Mouse (Mus musculus) WW6 (cell line): ENCODE measurements around the gene Phf21b.

Source experiments
- DNase-seq: peaks from one replicate; pipeline ENCODE4 v3.0.0-alpha.2; 2013; ENCODE audit warnings: low read depth, low spot score

The Phf21b gene

GRCm38 (mm10) chr15:84846216-84846615 is 9.6 kb downstream of the Phf21b start:
- no peak for DNase-seq

GRCm38 (mm10) chr15:84844831-84845230 is 11.0 kb downstream of the Phf21b start:
- no peak for DNase-seq

GRCm38 (mm10) chr15:84843034-84843433 is 12.8 kb downstream of the Phf21b start:
- no peak for DNase-seq

GRCm38 (mm10) chr15:84841925-84842821 is 13.7 kb downstream of the Phf21b start:
- no peak for DNase-seq

- no peak for DNase-seq
Observed at GRCm38 (mm10) chr15:84840560-84840959, 15.3 kb downstream of the Phf21b start.

GRCm38 (mm10) chr15:84839521-84839920 is 16.3 kb downstream of the Phf21b start:
- no peak for DNase-seq

GRCm38 (mm10) chr15:84837896-84838295 is 18.0 kb downstream of the Phf21b start:
- no peak for DNase-seq

- DNase-seq: peak; percentile 75
Observed at GRCm38 (mm10) chr15:84829416-84829815, 26.4 kb downstream of the Phf21b start.

- DNase-seq: no peak
Observed at GRCm38 (mm10) chr15:84828603-84829002, 27.2 kb downstream of the Phf21b start.

- no peak for DNase-seq
Observed at GRCm38 (mm10) chr15:84823086-84823485, 32.8 kb downstream of the Phf21b start.

- DNase-seq: no peak
Observed at GRCm38 (mm10) chr15:84820811-84821210, 35.0 kb downstream of the Phf21b start.

- no peak for DNase-seq
Observed at GRCm38 (mm10) chr15:84818284-84818683, 37.6 kb downstream of the Phf21b start.

GRCm38 (mm10) chr15:84817589-84817988 is 38.3 kb downstream of the Phf21b start:
- DNase-seq: no peak

- no peak for DNase-seq
Observed at GRCm38 (mm10) chr15:84815171-84815570, 40.7 kb downstream of the Phf21b start.

GRCm38 (mm10) chr15:84812831-84813357 is 43.0 kb downstream of the Phf21b start:
- DNase-seq: no peak

GRCm38 (mm10) chr15:84811126-84811525 is 44.7 kb downstream of the Phf21b start:
- DNase-seq: no peak

- DNase-seq: no peak
Observed at GRCm38 (mm10) chr15:84809275-84809952, 46.4 kb downstream of the Phf21b start.

- peak; percentile 18 for DNase-seq
Observed at GRCm38 (mm10) chr15:84803685-84804084, 52.2 kb downstream of the Phf21b start.

- DNase-seq: no peak
Observed at GRCm38 (mm10) chr15:84800132-84800531, 55.7 kb downstream of the Phf21b start.

GRCm38 (mm10) chr15:84793649-84794048 is 62.2 kb downstream of the Phf21b start:
- no peak for DNase-seq

- DNase-seq: no peak
Observed at GRCm38 (mm10) chr15:84787161-84787560, 68.7 kb downstream of the Phf21b start.

- no peak for DNase-seq
Observed at GRCm38 (mm10) chr15:84784812-84785211, 71.0 kb downstream of the Phf21b start.

GRCm38 (mm10) chr15:84778587-84778986 is 77.3 kb downstream of the Phf21b start:
- no peak for DNase-seq
